Mouse (Mus musculus) kidney, adult 11 months (tissue): ENCODE data around the gene Mpzl1.

ENCODE experiments used
- DNase-seq: peaks from one replicate; pipeline ENCODE4 v3.0.0; 2022

Mpzl1 gene

GRCm38 (mm10) chr1:165576005-165576404 lies 58.3 kb downstream of the Mpzl1 start:
- no peak for DNase-seq

GRCm38 (mm10) chr1:165567466-165567865 lies 66.9 kb downstream of the Mpzl1 start:
- DNase-seq = no peak

- DNase-seq = peak; percentile 49
Observed at GRCm38 (mm10) chr1:165565283-165565682, 69.1 kb downstream of the Mpzl1 start.

GRCm38 (mm10) chr1:165559073-165559472 lies 75.3 kb downstream of the Mpzl1 start:
- no peak for DNase-seq

GRCm38 (mm10) chr1:165556711-165557110 lies 77.6 kb downstream of the Mpzl1 start:
- DNase-seq = no peak
